Mouse (Mus musculus): ENCODE results near the gene Gpr83. TPM values are rescaled to one million over a fixed set of nuclear protein-coding genes. Genes with fewer than 3 reads are reported as not detected.

The Gpr83 gene
- polyA plus RNA-seq, 1 experiment from 2014 or later, result 0.32 TPM

DNA sequence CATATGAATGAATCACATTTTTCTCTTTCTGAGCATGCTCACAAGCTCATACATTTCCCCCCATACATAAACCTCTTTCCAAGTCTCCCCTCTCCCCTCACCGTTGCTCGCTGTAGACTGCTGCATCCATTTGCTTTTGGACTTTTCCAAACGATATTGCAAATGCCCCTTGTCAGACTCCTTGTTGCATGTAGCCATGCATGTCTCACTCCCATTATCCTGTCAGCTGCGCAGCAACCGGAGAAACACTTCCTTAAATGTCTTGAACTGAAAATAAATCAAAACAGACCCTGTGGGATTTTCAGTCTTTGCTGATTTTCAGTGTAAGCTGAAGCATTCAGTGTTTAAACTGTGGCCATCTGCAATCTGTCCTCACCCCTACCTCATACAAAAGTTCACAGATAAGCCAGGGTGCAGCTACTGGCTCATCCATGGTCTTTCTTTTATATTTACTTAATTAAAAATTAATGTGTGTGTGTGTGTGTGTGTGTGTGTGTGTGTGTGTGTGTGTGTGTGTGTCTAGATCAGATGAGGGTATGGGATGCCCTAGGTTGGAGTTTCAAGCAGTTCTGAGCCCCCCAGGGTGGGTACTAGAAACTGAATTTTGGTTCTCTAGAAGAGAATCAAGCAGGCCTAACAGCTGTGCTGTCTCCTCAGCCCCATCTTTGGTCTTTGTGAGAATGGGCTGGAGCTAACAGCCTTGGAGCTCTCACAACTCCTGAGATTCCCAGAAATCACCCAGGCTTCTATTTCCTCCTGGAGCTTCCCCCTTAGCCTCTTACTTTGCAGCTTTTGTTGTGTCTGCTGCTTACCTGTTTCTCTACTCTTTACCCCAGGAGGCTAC lies 59.0 kb downstream of the Gpr83 start:
- no peaks in the 10 kb centered on the region for H3K27me3 ChIP-seq (replicated peaks; ENCODE audit: low read depth, poor library complexity, severe bottlenecking)
- no peaks in the 10 kb centered on the region for H3K9me3 ChIP-seq
- no peaks in the 10 kb centered on the region for H3K36me3 ChIP-seq (replicated peaks)
- WGBS, result 76% methylated on average over 5 of the region's 5 CpGs
- H3K4me1 ChIP-seq, result peaks cover 3% of the 10 kb centered on the region; the same call in 1 of the 2 replicates
- no peak for DNase-seq (ENCODE audit: low spot score)
- no peak overlapping the region; the same call in 1 of the 2 replicates for H3K27ac ChIP-seq (replicated peaks)
- no peak overlapping the region for H3K4me3 ChIP-seq

Other genes starting within 250 kb of the Gpr83 start
- 23.1 and 27.4 TPM in 2 replicates for gene Amotl1, start 215.2 kb upstream of the Gpr83 start, polyA plus RNA-seq (2016; fragmentation: Nextera tagmentation; extraction: Ambion mirVana)
- gene Piwil4, start 119.5 kb upstream of the Gpr83 start, polyA plus RNA-seq (2016; fragmentation: Nextera tagmentation; extraction: Ambion mirVana), result 0.23 TPM in 1 of 2 replicates, not detected in the other
- gene Fut4, start 107.8 kb upstream of the Gpr83 start, polyA plus RNA-seq (2016; fragmentation: Nextera tagmentation; extraction: Ambion mirVana), result 6.3 and 7.6 TPM in 2 replicates
- 0.23 and 0.54 TPM in 2 replicates for gene 1700012B09Rik, start 89.2 kb upstream of the Gpr83 start, polyA plus RNA-seq (2016; fragmentation: Nextera tagmentation; extraction: Ambion mirVana)
- 38.5 and 42.0 TPM in 2 replicates for gene Mre11a, start 75.6 kb upstream of the Gpr83 start, polyA plus RNA-seq (2016; fragmentation: Nextera tagmentation; extraction: Ambion mirVana)
- 48.5 and 50.0 TPM in 2 replicates for gene Ankrd49, start 75.4 kb upstream of the Gpr83 start, polyA plus RNA-seq (2016; fragmentation: Nextera tagmentation; extraction: Ambion mirVana)
- 0.15 TPM in 1 of 2 replicates, not detected in the other for gene Izumo1r, start 43.7 kb downstream of the Gpr83 start, polyA plus RNA-seq (2016; fragmentation: Nextera tagmentation; extraction: Ambion mirVana)
- 68.7 and 70.9 TPM in 2 replicates for gene Panx1, start 185.3 kb downstream of the Gpr83 start, polyA plus RNA-seq (2016; fragmentation: Nextera tagmentation; extraction: Ambion mirVana)